Mouse (Mus musculus) forebrain, embryonic 16.5 days (tissue): ENCODE results near the gene Plk3. TPM values are rescaled to one million over a fixed set of nuclear protein-coding genes. Genes with fewer than 3 reads are reported as not detected.
"Not testable (repeated sequence)": the region's sequence is repeated elsewhere in the genome, so short reads cannot be mapped to it uniquely, and the experiment has no call there.

Experiments used
- ATAC-seq: fragments of 200-750 bp; cut with Nextera tagmentation; 2 replicates; pipeline ENCODE4 v1.8.0; 2017; ENCODE audit warnings: mild to moderate bottlenecking, moderate library complexity
- H3K27ac ChIP-seq: fragments of 300-500 bp; sonication (generic); 2 replicates; pipeline ENCODE4 v1.5.1; 2014; ENCODE audit warnings: low read length, control low read depth
- H3K27me3 ChIP-seq: fragments of 300-500 bp; sonication (generic); replicated peaks from 2 replicates; pipeline ENCODE4 v1.6.1; 2014; ENCODE audit warnings: low read length; ENCODE audit not compliant: control insufficient read depth, insufficient read depth
- H3K36me3 ChIP-seq: fragments of 300-500 bp; sonication (generic); 2 replicates; pipeline ENCODE4 v1.6.1; 2014; ENCODE audit not compliant: control insufficient read depth, insufficient read depth
- H3K4me1 ChIP-seq: fragments of 300-500 bp; sonication (generic); replicated peaks from 2 replicates; pipeline ENCODE4 v1.6.1; 2014; ENCODE audit warnings: low read length; ENCODE audit not compliant: control insufficient read depth, insufficient read depth
- H3K4me2 ChIP-seq: fragments of 300-500 bp; sonication (generic); 2 replicates; pipeline ENCODE4 v1.6.1; 2014; ENCODE audit warnings: mild to moderate bottlenecking, low read length, control low read depth
- H3K4me3 ChIP-seq: fragments of 300-500 bp; sonication (generic); replicated peaks from 2 replicates; pipeline ENCODE4 v1.5.1; 2014; ENCODE audit warnings: mild to moderate bottlenecking, low read length, control low read depth
- H3K9ac ChIP-seq: fragments of 300-500 bp; sonication (generic); replicated peaks from 2 replicates; pipeline ENCODE4 v1.6.1; 2014; ENCODE audit warnings: low read depth, low read length, control low read depth
- H3K9me3 ChIP-seq: fragments of 300-500 bp; sonication (generic); 2 replicates; pipeline ENCODE4 v1.6.1; 2016; ENCODE audit warnings: low read length; ENCODE audit not compliant: control insufficient read depth
- WGBS: fragments of 180-500 bp; shearing (Covaris S2); extraction: QIAGEN DNeasy Blood & Tissue Kit; methylation state at CpG from one replicate; pipeline ENCODE4 v1.1.7; 2014; 5-methylcytosine and 5-hydroxymethylcytosine counted together
- polyA plus RNA-seq: library from polyadenylated mRNA; unstranded; fragments of >200 nt; fragmentation: Nextera tagmentation; extraction: Ambion mirVana; gene quantifications from 2 replicates; pipeline ENCODE4 v1.2.1, GENCODE M21; 2015

Gene Plk3
- polyA plus RNA-seq, result 9.6 and 10.2 TPM in 2 replicates

GRCm38 (mm10) chr4:117133817-117134600, at the start of gene Plk3:
Plk3 (minus strand) TSS chr4:117133963.
- H3K9me3 ChIP-seq, result no peaks in the 10 kb centered on the region
- H3K9ac ChIP-seq, result peak within 1 kb of the TSS; percentile 77
- H3K4me2 ChIP-seq, result peak within 1 kb of the TSS; percentile 93
- peak; percentile 89 for ATAC-seq
- H3K4me1 ChIP-seq, result peaks cover 20% of the 10 kb centered on the region
- H3K27ac ChIP-seq, result peak within 1 kb of the TSS; percentile 10
- H3K4me3 ChIP-seq, result peak within 1 kb of the TSS; percentile 66
- 3% methylated on average over 23 of the region's 48 CpGs for WGBS
- H3K36me3 ChIP-seq, result no peaks in the 10 kb centered on the region
- H3K27me3 ChIP-seq, result 0 out of 2 replicates have a peak, but pooled peaks cover 4% of the 10 kb centered on the region

GRCm38 (mm10) chr4:117182759-117183096, 49.0 kb upstream of the Plk3 start:
- ATAC-seq, result peak; percentile 62
- peak overlapping the region; percentile 66 for H3K27ac ChIP-seq
- H3K9ac ChIP-seq, result peak overlapping the region; percentile 60
- not testable (repeated sequence) for H3K36me3 ChIP-seq, H3K27me3 ChIP-seq, H3K9me3 ChIP-seq, H3K4me1 ChIP-seq
- 11% methylated on average over 9 of the region's 9 CpGs for WGBS
- H3K4me2 ChIP-seq, result peak overlapping the region; percentile 88
- H3K4me3 ChIP-seq, result peak overlapping the region; percentile 58

- peak within 1 kb of the TSS; percentile 88 for H3K4me2 ChIP-seq
- H3K9ac ChIP-seq, result peak within 1 kb of the TSS; percentile 60
- H3K36me3 ChIP-seq, result no peaks in the 10 kb centered on the region
- peaks cover 10% of the 10 kb centered on the region for H3K4me1 ChIP-seq
- peak within 1 kb of the TSS; percentile 66 for H3K27ac ChIP-seq
- peak within 1 kb of the TSS; percentile 58 for H3K4me3 ChIP-seq
- no peaks in the 10 kb centered on the region; the same call in 1 of the 2 replicates for H3K27me3 ChIP-seq
- peak; percentile 100 for ATAC-seq
- no peaks in the 10 kb centered on the region for H3K9me3 ChIP-seq
- WGBS, result under 1% methylated on average over 42 of the region's 42 CpGs
Observed at GRCm38 (mm10) chr4:117181863-117182758, 48.3 kb upstream of the Plk3 start, which contains the start of gene Kif2c. Kif2c (minus strand) TSS chr4:117182639.

- 94% methylated on average over 5 of the region's 5 CpGs for WGBS
- H3K36me3 ChIP-seq, result no peaks in the 10 kb centered on the region
- ATAC-seq, result no peak
- no peak overlapping the region for H3K27ac ChIP-seq
- no peak overlapping the region for H3K4me2 ChIP-seq
- no peaks in the 10 kb centered on the region for H3K9me3 ChIP-seq
- no peak overlapping the region for H3K9ac ChIP-seq
- no peaks in the 10 kb centered on the region for H3K27me3 ChIP-seq
- H3K4me1 ChIP-seq, result no peaks in the 10 kb centered on the region
- H3K4me3 ChIP-seq, result no peak overlapping the region
Observed at GRCm38 (mm10) chr4:117169936-117170335, 36.2 kb upstream of the Plk3 start.

- peak; percentile 43 for ATAC-seq
- H3K27ac ChIP-seq, result no peak overlapping the region
- no peak overlapping the region for H3K9ac ChIP-seq
- no peaks in the 10 kb centered on the region for H3K27me3 ChIP-seq
- no peak overlapping the region for H3K4me3 ChIP-seq
- H3K4me1 ChIP-seq, result no peaks in the 10 kb centered on the region
- H3K36me3 ChIP-seq, result no peaks in the 10 kb centered on the region
- H3K9me3 ChIP-seq, result no peaks in the 10 kb centered on the region
- WGBS, result 75% methylated on average over 4 of the region's 4 CpGs
- no peak overlapping the region for H3K4me2 ChIP-seq
Observed at GRCm38 (mm10) chr4:117161183-117161582, 27.4 kb upstream of the Plk3 start.

- H3K4me2 ChIP-seq, result no peak overlapping the region
- no peak overlapping the region for H3K27ac ChIP-seq
- H3K4me1 ChIP-seq, result peaks cover 5% of the 10 kb centered on the region; the same call in 1 of the 2 replicates
- H3K27me3 ChIP-seq, result no peaks in the 10 kb centered on the region
- no peaks in the 10 kb centered on the region for H3K9me3 ChIP-seq
- no peak overlapping the region for H3K9ac ChIP-seq
- WGBS, result 82% methylated on average over 10 of the region's 10 CpGs
- no peak for ATAC-seq
- no peaks in the 10 kb centered on the region for H3K36me3 ChIP-seq
- no peak overlapping the region for H3K4me3 ChIP-seq
Observed at GRCm38 (mm10) chr4:117159666-117160065, 25.9 kb upstream of the Plk3 start.

GRCm38 (mm10) chr4:117156372-117156771, 22.6 kb upstream of the Plk3 start:
- Histone ChIP-seq H3K4me2 (peak overlapping the region; percentile 40), H3K9ac (peak overlapping the region; percentile 86; the same call in 1 of the 2 replicates), H3K36me3 (peaks cover 23% of the 10 kb centered on the region), H3K4me3 (peak overlapping the region; percentile 72), H3K4me1 (peaks cover 11% of the 10 kb centered on the region; the same call in 1 of the 2 replicates), H3K27me3 (no peaks in the 10 kb centered on the region), H3K9me3 (no peaks in the 10 kb centered on the region), H3K27ac (no peak overlapping the region)
- no peak for ATAC-seq
- WGBS, result 25% methylated on average over 6 of the region's 6 CpGs

GRCm38 (mm10) chr4:117155792-117156355, 22.1 kb upstream of the Plk3 start, which contains the start of gene Rps8:
Rps8 (minus strand) TSS chr4:117156243.
- WGBS, result under 1% methylated on average over 50 of the region's 52 CpGs
- H3K4me3 ChIP-seq, result peak within 1 kb of the TSS; percentile 72
- peak within 1 kb of the TSS; percentile 81 for H3K4me2 ChIP-seq
- H3K4me1 ChIP-seq, result peaks cover 11% of the 10 kb centered on the region; the same call in 1 of the 2 replicates
- H3K27me3 ChIP-seq, result no peaks in the 10 kb centered on the region
- peaks cover 28% of the 10 kb centered on the region for H3K36me3 ChIP-seq
- ATAC-seq, result peak; percentile 95
- H3K9ac ChIP-seq, result peak within 1 kb of the TSS; percentile 86
- no peaks in the 10 kb centered on the region for H3K9me3 ChIP-seq
- H3K27ac ChIP-seq, result peak within 1 kb of the TSS; percentile 89
